Mouse (Mus musculus) cerebellum, adult 2 months (tissue): Measurements from ENCODE around the gene Rbm47. TPM values are rescaled to one million over a fixed set of nuclear protein-coding genes. Genes with fewer than 3 reads are reported as not detected.

ENCODE experiments used
- DNase-seq, 2 experiments: peaks; one replicate each; pipeline ENCODE4 v3.0.0; 2021
- H3K27ac ChIP-seq: fragments of 200-500 bp; 2 replicates; pipeline ENCODE4 v1.5.1; 2012; ENCODE audit warnings: low read length, control low read depth, inconsistent platforms; ENCODE audit not compliant: insufficient read depth
- H3K27me3 ChIP-seq: fragments of 200-500 bp; 2 replicates; pipeline ENCODE4 v1.6.1; 2012; ENCODE audit warnings: inconsistent platforms, mild to moderate bottlenecking, low read length, moderate library complexity; ENCODE audit not compliant: control insufficient read depth, insufficient read depth
- H3K4me1 ChIP-seq: fragments of 200-500 bp; 2 replicates; pipeline ENCODE4 v1.6.1; 2011; ENCODE audit warnings: low read length; ENCODE audit not compliant: control insufficient read depth, insufficient read depth
- H3K4me3 ChIP-seq: fragments of 200-500 bp; replicated peaks from 2 replicates; pipeline ENCODE3; 2011; ENCODE audit warnings: mild to moderate bottlenecking, low read depth, low read length, control low read depth; ENCODE audit not compliant: insufficient read depth
- CTCF ChIP-seq: fragments of 200-500 bp; IDR thresholded peaks from 2 replicates; pipeline ENCODE4 v1.5.1; 2011; ENCODE audit warnings: low read depth, mild to moderate bottlenecking, control low read depth, low read length, moderate library complexity, borderline replicate concordance; ENCODE audit not compliant: insufficient read depth
- POLR2A ChIP-seq: fragments of 200-500 bp; IDR thresholded peaks from 2 replicates; pipeline ENCODE4 v1.6.1; 2011; ENCODE audit warnings: low read length, control low read depth, borderline replicate concordance; ENCODE audit not compliant: insufficient read depth
- WGBS: fragments of 180-500 bp; shearing (Covaris S2); methylation state at CpG from one replicate; pipeline ENCODE4 v1.1.7; 2018; 5-methylcytosine and 5-hydroxymethylcytosine counted together
- polyA plus RNA-seq: library from polyadenylated mRNA; depleted of rRNA; stranded (reverse); fragments of >200 nt; gene quantifications from 2 replicates; pipeline ENCODE4 v1.2.3, GENCODE M21; 2012

The Rbm47 gene
- polyA plus RNA-seq, 1 experiment, result 0.49 TPM

GRCm38 (mm10) chr5:66061667-66062045 is 111.3 kb downstream of the Rbm47 start:
- H3K4me3 ChIP-seq, result no peak overlapping the region
- TF ChIP-seq CTCF (no peak), POLR2A (no peak)
- H3K4me1 ChIP-seq, result peaks cover 5% of the 10 kb centered on the region; the same call in 1 of the 2 replicates
- 62% methylated on average over 4 of the region's 4 CpGs for WGBS
- H3K27ac ChIP-seq, result no peak overlapping the region
- no peaks in the 10 kb centered on the region; the same call in 1 of the 2 replicates for H3K27me3 ChIP-seq
- DNase-seq, result no peak

- Histone ChIP-seq H3K27me3 (no peaks in the 10 kb centered on the region; the same call in 1 of the 2 replicates), H3K27ac (no peak overlapping the region), H3K4me3 (no peak overlapping the region), H3K4me1 (peaks cover 5% of the 10 kb centered on the region; the same call in 1 of the 2 replicates)
- 87% methylated on average over 5 of the region's 5 CpGs for WGBS
- no peak for TF ChIP-seq POLR2A
- TF ChIP-seq CTCF, result no peak
- DNase-seq, result no peak
Observed at GRCm38 (mm10) chr5:66058844-66059243, 114.1 kb downstream of the Rbm47 start.

GRCm38 (mm10) chr5:66056680-66057079 is 116.2 kb downstream of the Rbm47 start:
- H3K4me3 ChIP-seq, result no peak overlapping the region
- H3K4me1 ChIP-seq, result no peaks in the 10 kb centered on the region
- no peaks in the 10 kb centered on the region; the same call in 1 of the 2 replicates for H3K27me3 ChIP-seq
- WGBS, result 82% methylated on average over 4 of the region's 4 CpGs
- no peak for DNase-seq
- no peak overlapping the region for H3K27ac ChIP-seq
- TF ChIP-seq CTCF, result no peak
- no peak for TF ChIP-seq POLR2A

GRCm38 (mm10) chr5:66054394-66054793 is 118.5 kb downstream of the Rbm47 start:
- Histone ChIP-seq H3K27me3 (no peaks in the 10 kb centered on the region), H3K4me3 (no peak overlapping the region), H3K4me1 (no peaks in the 10 kb centered on the region), H3K27ac (no peak overlapping the region)
- TF ChIP-seq POLR2A (no peak), CTCF (no peak)
- DNase-seq, result no peak
- 70% methylated on average over 9 of the region's 9 CpGs for WGBS

- no peak for TF ChIP-seq POLR2A
- no peak for TF ChIP-seq CTCF
- DNase-seq, result no peak
- Histone ChIP-seq H3K27me3 (no peaks in the 10 kb centered on the region), H3K27ac (no peak overlapping the region), H3K4me1 (no peaks in the 10 kb centered on the region), H3K4me3 (no peak overlapping the region)
- 90% methylated on average over 20 of the region's 20 CpGs for WGBS
Observed at GRCm38 (mm10) chr5:66052777-66053548, 120.0 kb downstream of the Rbm47 start.

- WGBS, result 21% methylated on average over 5 of the region's 5 CpGs
- DNase-seq, result no peak
- Histone ChIP-seq H3K27ac (no peak overlapping the region), H3K27me3 (no peaks in the 10 kb centered on the region), H3K4me3 (no peak overlapping the region), H3K4me1 (no peaks in the 10 kb centered on the region)
- TF ChIP-seq CTCF (no peak), POLR2A (no peak)
Observed at GRCm38 (mm10) chr5:66050841-66051240, 122.1 kb downstream of the Rbm47 start.

GRCm38 (mm10) chr5:66046356-66046755 is 126.6 kb downstream of the Rbm47 start:
- Histone ChIP-seq H3K27me3 (no peaks in the 10 kb centered on the region), H3K4me1 (no peaks in the 10 kb centered on the region), H3K4me3 (no peak overlapping the region), H3K27ac (no peak overlapping the region)
- DNase-seq, result no peak
- TF ChIP-seq POLR2A, result no peak
- TF ChIP-seq CTCF, result no peak
- 91% methylated on average over 3 of the region's 3 CpGs for WGBS

GRCm38 (mm10) chr5:66043897-66044296 is 129.0 kb downstream of the Rbm47 start:
- TF ChIP-seq CTCF, result no peak
- no peak for TF ChIP-seq POLR2A
- Histone ChIP-seq H3K4me1 (no peaks in the 10 kb centered on the region), H3K4me3 (no peak overlapping the region), H3K27ac (no peak overlapping the region), H3K27me3 (no peaks in the 10 kb centered on the region)
- WGBS, result 80% methylated on average over 3 of the region's 3 CpGs
- DNase-seq, result no peak

GRCm38 (mm10) chr5:66042651-66043340 is 130.1 kb downstream of the Rbm47 start:
- H3K4me3 ChIP-seq, result no peak overlapping the region
- 57% methylated on average over 10 of the region's 10 CpGs for WGBS
- TF ChIP-seq POLR2A (no peak), CTCF (no peak)

More at GRCm38 (mm10) chr5:66042651-66043340, 130.1 kb downstream of the Rbm47 start:
- Histone ChIP-seq H3K4me1 (no peaks in the 10 kb centered on the region), H3K27me3 (no peaks in the 10 kb centered on the region), H3K27ac (no peak overlapping the region)
- no peak for DNase-seq
